Mouse (Mus musculus): ENCODE data around the gene Prss36. TPM values are rescaled to one million over a fixed set of nuclear protein-coding genes. Genes with fewer than 3 reads are reported as not detected.

Prss36 gene
- total and polyA plus RNA-seq, 3 experiments: 1.7 to 5.1 TPM; not detected in 1

DNA sequence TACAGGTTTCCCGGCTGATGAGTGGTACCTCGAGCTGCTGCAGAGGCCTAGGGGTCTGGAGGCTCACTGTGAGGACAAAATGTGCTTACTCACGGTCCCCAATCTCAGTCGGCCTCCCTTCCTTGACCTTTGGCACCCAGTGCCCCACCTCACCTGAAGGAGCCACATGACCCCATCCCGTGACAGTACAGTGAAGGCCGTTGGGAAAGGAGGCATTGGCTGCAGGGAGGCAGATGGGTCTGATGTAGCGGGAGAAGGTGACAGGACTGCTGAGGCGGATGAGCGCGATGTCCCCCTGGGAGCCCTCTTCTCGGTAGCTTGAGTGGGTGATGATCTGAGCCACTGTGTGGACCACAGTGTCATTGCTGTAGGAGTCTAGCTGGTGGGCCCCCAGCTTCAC is 19.7 kb downstream of the Prss36 start:
- Histone ChIP-seq H3K36me3 (ENCODE audit: control insufficient read depth in 1 of 2, insufficient read depth in 2 of 2, low read length in 2 of 2) (peaks cover 2 to 12% of the 10 kb centered on the region in 2 experiments), H3K9ac (ENCODE audit: control insufficient read depth, low read depth, low read length, poor library complexity, severe bottlenecking) (no peak overlapping the region), H3K9me3 (replicated peaks; ENCODE audit: insufficient read depth, low read length) (no peaks in the 10 kb centered on the region), H3K79me2 (ENCODE audit: control insufficient read depth, insufficient read depth, low read length, poor library complexity) (no peaks in the 10 kb centered on the region), H3K4me3 (ENCODE audit: control insufficient read depth in 1 of 2, insufficient read depth in 1 of 2, low read depth in 2 of 2, low read length in 2 of 2) (no peak overlapping the region), H3K27me3 (ENCODE audit: control insufficient read depth in 1 of 2, insufficient read depth in 2 of 2, low read length in 2 of 2) (no peaks in the 10 kb centered on the region), H3K4me1 (ENCODE audit: control insufficient read depth in 1 of 2, insufficient read depth in 2 of 2, low read length in 2 of 2) (peaks cover 0 to 23% of the 10 kb centered on the region in 2 experiments; a peak in 2 of 4 replicates), H3K27ac (ENCODE audit: control insufficient read depth, low read depth, low read length) (no peak overlapping the region)
- TF ChIP-seq NELFE (IDR thresholded peaks at IDR 0.05; ENCODE audit: low read depth, low read length) (no peak), UBTF (IDR thresholded peaks at IDR 0.05; ENCODE audit: borderline replicate concordance, insufficient read depth, low read depth, low read length) (no peak), POLR2A (IDR thresholded peaks at IDR 0.05; ENCODE audit: control insufficient read depth in 1 of 2, insufficient read depth in 1 of 2, low read depth in 1 of 2, low read length in 2 of 2, poor library complexity in 1 of 2) (no peak), BHLHE40 (IDR thresholded peaks at IDR 0.05; ENCODE audit: borderline replicate concordance, low read depth, low read length) (no peak), USF2 (IDR thresholded peaks at IDR 0.05; ENCODE audit: borderline replicate concordance in 1 of 2, insufficient read depth in 1 of 2, low read depth in 1 of 2, low read length in 2 of 2) (no peak), ZC3H11A (IDR thresholded peaks at IDR 0.05; ENCODE audit: low read depth, low read length) (no peak), TCF12 (IDR thresholded peaks at IDR 0.05; ENCODE audit: low read depth, low read length) (no peak), POLR2AphosphoS2 (IDR thresholded peaks at IDR 0.05; ENCODE audit: low read length) (no peak), EP300 (IDR thresholded peaks at IDR 0.05; ENCODE audit: low read depth in 1 of 2, low read length in 2 of 2) (no peak), GABPA (IDR thresholded peaks at IDR 0.05; ENCODE audit: low read depth, low read length) (no peak)
- no peak for DNase-seq (ENCODE audit: low read depth, low spot score)

DNA sequence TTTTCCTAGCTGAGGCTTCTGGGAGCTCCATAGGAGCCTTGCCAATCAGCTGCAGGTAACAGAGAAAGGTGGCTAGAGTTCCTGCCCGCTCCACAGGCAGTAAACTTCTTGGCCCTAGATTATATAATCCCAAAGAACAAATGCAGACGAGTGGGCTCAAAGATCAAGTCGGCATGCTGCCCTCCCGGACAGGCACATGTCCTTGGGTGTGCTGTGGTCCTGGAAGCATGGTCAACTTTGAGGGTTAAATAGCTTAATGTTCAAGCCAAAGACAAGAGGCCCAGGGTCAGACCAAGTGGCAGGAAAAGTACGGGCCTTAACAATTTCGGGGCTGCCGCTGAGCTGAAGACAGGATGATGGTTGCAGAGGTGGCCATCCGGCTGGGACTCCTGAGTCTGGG is 20.5 kb downstream of the Prss36 start:
- Histone ChIP-seq H3K36me3 (ENCODE audit: control insufficient read depth in 1 of 2, insufficient read depth in 2 of 2, low read length in 2 of 2) (peaks cover 2 to 17% of the 10 kb centered on the region in 2 experiments), H3K9ac (ENCODE audit: control insufficient read depth, low read depth, low read length, poor library complexity, severe bottlenecking) (no peak overlapping the region), H3K9me3 (replicated peaks; ENCODE audit: insufficient read depth, low read length) (no peaks in the 10 kb centered on the region), H3K4me3 (ENCODE audit: control insufficient read depth in 1 of 2, insufficient read depth in 1 of 2, low read depth in 2 of 2, low read length in 2 of 2) (no peak overlapping the region), H3K4me1 (ENCODE audit: control insufficient read depth in 1 of 2, insufficient read depth in 2 of 2, low read length in 2 of 2) (peaks cover 0 to 26% of the 10 kb centered on the region in 2 experiments; a peak in 2 of 4 replicates), H3K79me2 (ENCODE audit: control insufficient read depth, insufficient read depth, low read length, poor library complexity) (no peaks in the 10 kb centered on the region), H3K27ac (ENCODE audit: control insufficient read depth, low read depth, low read length) (no peak overlapping the region), H3K27me3 (ENCODE audit: control insufficient read depth in 1 of 2, insufficient read depth in 2 of 2, low read length in 2 of 2) (no peaks in the 10 kb centered on the region)
- no peak for DNase-seq (ENCODE audit: low read depth, low spot score)
- TF ChIP-seq SIN3A (IDR thresholded peaks at IDR 0.05; ENCODE audit: low read length) (no peak), MXI1 (IDR thresholded peaks at IDR 0.05; ENCODE audit: low read depth, low read length) (no peak), POLR2AphosphoS2 (IDR thresholded peaks at IDR 0.05; ENCODE audit: low read length) (no peak), EP300 (IDR thresholded peaks at IDR 0.05; ENCODE audit: low read depth in 1 of 2, low read length in 2 of 2) (no peak), MYB (IDR thresholded peaks at IDR 0.05; ENCODE audit: low read depth, low read length) (no peak), TBP (IDR thresholded peaks at IDR 0.05; ENCODE audit: low read depth, low read length) (no peak), GABPA (IDR thresholded peaks at IDR 0.05; ENCODE audit: low read depth, low read length) (no peak), ZKSCAN1 (IDR thresholded peaks at IDR 0.05; ENCODE audit: low read depth, low read length) (no peak), KAT2A (conservative IDR thresholded peaks at IDR 0.05; ENCODE audit: low read depth, low read length) (no peak), MAZ (IDR thresholded peaks at IDR 0.05; ENCODE audit: low read depth, low read length) (no peak)

All from MEL (cell line).